Mouse (Mus musculus) R1 (cell line): Measurements from ENCODE around the gene Stat5b.
A peak's percentile ranks its signal among the peaks of the same experiment; 100 is the strongest.

ENCODE experiments used
- DNase-seq: peaks from one replicate; pipeline ENCODE4 v3.0.0-alpha.2; 2018; ENCODE audit warnings: low read depth, low spot score

The Stat5b gene

DNA sequence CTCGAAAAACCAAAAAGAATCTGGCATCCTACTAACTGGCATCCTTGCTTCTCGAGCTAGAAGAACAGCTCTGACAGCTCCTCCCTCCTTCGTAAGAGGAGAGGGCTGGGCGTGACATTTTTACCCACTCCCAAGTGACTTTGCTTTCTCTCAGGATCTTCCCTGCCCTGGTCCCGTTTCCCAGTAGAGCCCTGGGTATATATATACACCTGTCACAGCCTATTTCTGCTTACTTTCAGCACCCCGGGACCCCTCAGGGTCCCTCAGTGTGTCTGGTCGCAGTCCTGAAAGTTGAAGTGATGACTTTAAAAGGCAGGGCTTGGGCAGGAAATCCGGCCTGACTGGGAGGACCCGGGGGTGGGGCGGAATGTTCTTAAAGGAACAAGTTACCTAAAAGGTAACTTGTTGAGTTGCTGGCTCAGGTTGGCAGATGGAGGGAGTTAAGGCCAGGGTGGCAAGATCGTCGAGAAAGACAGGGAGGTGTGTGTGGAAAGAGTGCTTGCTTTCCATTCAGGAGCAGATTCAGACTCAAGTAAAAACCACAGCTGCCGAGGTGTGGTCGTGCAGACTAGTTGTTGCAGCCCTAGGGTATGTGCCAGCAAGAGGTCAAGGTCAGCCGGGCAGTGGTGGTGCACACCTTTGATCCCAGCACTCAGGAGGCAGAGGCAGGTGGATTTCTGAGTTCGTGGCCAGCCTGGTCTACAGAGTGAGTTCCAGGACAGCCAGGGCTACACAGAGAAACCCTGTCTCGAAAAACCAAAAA is 79.7 kb downstream of the Stat5b start, which contains the start of gene Ghdc:
Gene Ghdc (minus strand): TSS at position 312 of the 763 bp plus-strand sequence.
- DNase-seq = peak; percentile 87

DNA sequence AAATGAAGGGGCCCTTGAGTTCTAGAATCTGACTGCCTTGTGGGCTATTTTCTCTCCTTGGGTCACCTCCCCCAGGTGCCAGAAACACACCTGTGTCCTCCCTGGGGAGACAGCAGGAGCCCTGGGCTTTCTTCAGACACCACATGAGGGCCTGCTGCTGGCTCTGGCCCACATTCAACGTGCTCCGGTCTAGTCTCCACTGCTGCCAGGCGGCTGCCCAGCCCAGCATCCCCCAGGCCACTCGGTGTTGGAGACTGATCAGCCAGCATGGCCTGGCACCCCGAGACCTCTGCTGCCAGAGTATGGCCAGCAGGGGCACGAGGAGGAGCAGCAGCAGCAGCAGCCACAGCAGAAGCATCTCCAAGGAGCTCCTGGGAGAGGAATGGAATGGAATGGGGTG is 80.5 kb downstream of the Stat5b start:
- DNase-seq = no peak

DNA sequence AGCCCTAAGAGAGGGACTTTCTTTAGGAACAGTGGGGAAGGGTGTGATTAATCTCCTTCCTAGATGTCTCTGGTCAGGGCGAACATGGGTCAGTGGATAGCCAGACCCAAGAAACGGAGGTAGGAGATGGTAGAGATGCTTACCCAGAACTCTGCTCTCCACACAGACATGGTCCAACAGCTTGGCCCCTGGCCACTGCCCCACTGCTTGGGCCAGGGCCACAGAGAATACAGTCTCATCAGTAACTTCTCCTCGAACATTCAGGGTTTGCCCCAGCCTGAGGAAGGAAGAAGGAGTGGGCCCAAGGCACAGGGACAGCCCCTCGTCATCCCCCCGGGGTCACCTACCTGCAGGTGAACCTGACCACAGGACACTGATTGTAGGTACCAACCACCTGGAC is 82.7 kb downstream of the Stat5b start:
- no peak for DNase-seq

DNA sequence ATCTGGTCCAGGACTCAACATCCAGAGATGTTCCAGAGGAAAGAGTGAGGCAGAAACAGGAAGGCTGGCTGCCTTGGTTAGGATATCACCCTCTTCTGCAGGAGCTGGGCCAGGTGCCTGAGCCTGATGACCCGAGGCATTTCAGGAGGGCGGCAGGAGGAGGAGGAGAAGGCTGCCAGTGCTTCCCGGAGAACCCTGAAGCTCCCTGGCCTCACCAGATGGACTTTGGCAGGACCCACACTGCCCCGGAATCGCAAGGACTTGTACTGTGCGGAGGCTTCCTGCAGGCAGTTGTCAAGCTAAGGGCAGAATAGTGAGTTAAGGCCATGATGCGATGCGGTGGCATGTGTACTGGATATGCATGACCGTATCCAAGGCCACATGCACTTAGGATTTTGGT is 83.8 kb downstream of the Stat5b start:
- DNase-seq = no peak

DNA sequence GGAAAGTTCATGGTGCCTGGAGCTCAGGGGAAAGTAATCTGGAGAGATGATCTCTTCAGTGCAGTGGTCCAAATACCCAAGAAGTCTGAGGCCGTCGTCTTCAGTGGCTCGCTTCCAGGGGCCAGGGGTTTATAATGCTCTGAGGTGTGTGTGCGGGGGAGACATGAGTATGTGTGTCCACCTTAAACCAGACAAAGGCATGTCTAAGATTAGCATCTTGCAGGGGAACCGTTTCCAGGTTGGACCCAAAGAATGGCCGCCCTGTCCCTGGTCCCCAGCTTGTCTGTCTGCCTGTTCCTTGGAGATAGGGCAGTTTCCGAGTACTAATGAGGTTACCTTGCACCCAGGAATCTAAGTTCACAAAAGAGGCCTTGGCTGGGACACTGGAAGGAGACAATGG is 87.7 kb downstream of the Stat5b start, which contains the start of gene Hcrt:
Gene Hcrt (minus strand): TSS at position 101 of the 400 bp plus-strand sequence.
- DNase-seq = no peak

DNA sequence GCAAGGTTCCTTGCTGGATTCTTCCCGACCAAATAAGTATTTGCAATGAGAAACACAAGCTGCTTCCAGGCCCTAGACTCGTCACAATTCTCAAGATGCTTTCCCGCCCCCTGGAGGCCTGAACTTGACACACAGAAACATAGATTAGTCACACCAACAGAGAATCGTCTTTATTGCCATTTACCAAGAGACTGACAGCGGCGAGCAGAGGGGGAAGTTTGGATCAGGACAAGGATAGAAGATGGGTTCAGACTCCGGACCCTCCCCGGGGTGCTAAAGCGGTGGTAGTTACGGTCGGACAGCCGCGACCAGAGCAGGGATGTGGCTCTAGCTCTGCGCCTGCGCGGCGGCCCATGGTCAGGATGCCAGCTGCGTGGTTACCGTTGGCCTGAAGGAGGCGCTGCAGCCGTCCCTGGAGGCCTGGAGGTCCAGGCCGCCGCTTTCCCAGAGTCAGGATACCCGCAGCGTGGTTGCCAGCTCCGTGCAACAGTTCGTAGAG is 88.9 kb downstream of the Stat5b start:
- peak; percentile 91 for DNase-seq

DNA sequence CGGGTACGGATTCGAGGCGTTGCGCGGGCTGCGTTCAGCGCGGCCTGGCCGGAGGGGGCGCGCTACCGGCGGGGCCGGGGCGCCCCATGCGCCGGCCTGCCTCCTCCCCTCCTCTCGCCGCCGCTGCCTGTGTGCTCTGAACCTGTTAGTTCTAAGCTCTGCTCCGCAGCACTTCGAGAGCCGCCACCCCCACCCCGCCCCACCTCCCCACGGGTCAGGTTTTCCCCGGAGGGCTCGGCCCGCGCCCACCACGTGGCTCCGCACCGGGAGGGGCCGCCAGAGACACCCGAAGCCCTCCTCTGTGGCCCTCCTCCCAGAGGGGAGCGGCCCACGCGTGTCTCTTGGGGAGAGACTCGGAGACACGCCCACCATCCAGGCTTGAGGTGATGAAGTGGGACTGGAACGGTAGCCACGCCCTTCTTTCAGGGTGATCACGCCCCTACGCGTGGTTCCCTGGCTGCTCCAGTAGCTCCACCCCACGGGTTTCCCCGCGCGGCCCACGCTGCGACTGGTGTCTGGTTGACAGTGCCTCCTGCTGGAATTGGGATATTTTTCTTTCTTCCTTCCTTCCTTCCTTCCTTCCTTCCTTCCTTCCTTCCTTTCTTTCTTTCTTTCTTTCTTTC is 90.8 kb downstream of the Stat5b start, which contains the start of gene Kcnh4:
Gene Kcnh4 (minus strand): TSS at position 332 of the 623 bp plus-strand sequence.
- peak; percentile 94 for DNase-seq

DNA sequence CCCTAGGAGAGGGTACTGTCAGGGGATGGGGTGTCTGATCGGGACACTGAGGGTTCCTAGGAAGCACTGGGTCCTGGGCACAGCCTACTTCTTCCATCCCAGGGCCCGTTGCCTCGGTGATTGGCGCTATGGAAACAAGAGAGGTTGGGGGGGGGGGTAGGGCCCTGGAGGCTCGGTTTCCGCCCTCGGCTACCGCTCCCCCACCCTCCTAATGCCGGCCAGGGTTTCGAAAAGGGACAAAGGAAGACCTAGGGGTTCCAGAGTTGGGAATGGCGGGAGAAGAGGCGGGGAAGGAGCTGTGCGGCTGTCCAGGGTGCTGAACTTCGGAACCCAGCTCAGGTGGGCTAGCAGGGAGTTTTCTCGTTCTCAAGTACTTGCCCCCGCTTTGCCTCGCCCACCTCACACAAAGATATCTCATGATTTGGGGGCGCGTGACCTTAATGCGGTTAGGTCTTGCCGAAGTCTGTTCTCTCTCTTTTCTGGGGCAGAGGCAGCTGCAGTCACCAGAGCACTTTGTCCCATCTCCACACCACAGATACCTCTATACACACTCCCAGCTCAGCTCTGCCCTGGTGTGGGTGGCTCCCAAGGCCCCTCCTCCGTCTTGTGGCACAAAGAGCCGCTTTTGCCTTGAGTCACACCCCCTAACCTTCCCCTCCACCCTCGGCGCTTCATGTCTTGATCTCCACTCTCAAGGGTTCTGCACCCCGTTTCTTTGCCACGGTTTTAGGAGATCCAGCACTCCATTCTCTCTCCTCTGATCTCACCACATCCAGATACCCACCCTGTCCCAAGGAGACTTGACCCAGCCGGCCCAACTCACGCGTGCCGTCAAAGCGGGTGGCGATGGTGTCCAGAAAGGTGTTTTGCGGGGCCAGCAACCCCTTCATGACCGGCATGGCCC is 91.6 kb downstream of the Stat5b start:
- DNase-seq = peak; percentile 92

DNA sequence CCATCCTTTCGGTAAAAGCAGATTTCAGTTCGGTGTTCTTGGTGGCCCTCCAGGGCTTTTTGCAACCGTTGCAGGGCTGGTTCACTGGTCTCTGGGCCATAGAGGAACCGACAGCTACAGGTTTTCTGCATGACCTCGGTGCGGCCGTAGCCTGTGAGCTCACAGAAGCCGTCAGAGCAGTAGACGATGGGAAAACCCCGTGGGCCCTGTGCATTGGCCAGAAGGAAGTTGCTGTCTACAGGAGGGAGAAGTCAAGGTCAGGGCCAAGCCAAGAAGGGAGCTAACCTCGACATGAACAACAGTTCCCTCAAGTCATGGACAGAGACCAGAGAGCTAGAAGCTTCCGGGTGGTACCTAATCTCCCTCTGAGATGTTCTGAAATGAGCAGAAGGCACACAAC is 93.0 kb downstream of the Stat5b start:
- DNase-seq = no peak

DNA sequence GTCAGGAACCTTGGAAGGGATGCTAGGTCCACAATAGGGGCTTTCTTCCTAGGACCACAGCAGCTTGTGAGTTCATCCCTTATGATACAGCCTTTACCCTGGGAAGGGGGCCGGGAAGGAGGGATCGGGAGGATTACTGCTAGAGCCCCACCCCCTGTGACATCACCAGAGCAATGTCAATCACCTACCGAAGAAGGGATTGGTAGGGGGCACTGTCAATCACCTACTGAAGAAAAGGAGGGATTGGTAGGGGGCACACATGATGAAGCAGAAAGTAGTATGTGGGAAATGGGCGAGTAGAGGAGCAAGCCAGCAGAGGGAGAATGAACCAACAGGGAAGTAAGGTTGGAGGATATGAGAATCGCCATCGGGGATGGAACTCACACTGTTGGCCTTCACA is 94.0 kb downstream of the Stat5b start:
- peak; percentile 76 for DNase-seq

DNA sequence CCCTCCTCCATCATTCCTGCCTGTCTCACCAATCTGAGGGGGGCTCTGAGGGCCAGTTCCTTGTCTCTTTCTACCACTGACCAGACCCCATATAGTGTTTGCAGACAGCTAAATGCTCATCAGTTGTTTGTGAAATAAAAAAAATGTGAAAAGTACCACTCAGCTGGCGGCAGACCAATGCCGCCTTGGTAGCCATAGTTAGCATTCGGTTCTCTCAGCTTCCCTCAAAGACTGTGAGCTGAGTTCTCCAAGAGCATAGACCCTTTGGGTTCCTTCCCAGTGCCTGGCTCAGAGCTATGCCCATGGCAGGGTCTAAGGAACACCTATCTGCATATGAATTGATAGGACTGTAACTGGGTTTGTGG is 95.8 kb downstream of the Stat5b start:
- no peak for DNase-seq

DNA sequence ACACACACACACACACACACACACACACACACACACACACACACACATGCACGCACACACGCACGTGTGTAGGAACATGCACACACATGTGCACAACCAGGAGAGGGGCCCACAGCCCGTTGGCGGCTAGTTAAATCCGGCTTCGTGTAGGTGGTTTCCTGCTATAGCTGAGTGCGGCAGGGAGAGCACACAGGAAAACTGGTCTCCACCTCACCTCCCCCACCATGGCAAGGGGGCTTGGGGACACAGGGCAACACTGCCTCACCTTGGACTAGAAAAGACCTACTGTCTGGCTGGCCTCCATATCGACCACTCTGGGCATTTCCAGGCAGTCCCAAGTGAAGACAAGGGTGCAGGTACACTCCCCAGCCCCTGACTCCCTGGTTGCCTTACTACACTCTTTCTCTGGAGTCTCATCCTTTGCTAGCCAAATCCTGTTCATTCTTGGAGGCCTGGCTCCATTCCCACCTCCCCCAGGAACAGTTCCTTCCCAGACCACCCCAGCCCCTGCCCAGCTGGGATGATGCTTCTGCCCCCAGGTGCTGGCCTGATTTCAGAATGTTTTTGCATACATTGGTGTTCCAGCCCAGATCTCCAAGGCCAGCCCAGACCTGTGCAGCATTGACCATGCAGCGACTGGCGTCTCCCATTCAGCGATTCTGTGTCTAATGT is 96.4 kb downstream of the Stat5b start:
- DNase-seq = no peak

DNA sequence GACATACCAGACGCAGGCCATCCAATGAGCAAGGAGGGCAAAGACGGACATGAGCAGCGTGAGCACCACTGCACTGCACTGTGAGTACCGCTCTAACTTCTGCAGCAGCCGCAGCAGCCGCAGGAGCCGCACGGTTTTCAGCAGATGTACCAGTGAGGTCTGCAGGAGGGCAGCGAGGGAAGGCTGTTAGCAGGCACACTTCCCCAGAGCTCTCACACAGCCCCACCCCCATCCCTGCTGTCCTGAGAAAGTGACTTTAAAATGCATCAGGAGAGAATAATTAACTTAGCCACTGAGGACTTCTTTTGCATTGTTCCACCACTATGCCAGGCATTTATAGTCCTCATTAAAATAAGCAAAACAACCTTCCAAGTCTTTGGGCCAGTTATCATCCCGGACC is 98.2 kb downstream of the Stat5b start:
- DNase-seq = no peak

DNA sequence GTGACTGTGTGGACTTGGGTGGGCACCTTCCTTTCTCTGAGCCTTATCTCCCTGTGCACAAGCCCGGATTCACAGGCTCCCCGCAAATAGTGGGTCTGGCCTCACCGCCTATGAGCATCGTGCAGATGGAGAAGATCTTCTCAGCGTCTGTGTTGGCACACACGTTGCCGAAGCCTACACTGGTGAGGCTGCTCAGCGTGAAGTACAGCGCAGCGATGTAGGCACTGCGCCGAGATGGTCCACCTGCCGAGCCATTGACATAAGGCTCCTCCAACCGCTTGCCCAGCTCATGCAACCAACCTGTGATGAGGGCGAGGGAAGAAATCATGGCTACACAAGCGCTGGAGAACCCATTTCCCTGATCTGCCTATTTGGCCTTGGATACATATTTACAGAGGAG is 100.4 kb downstream of the Stat5b start:
- DNase-seq = no peak

DNA sequence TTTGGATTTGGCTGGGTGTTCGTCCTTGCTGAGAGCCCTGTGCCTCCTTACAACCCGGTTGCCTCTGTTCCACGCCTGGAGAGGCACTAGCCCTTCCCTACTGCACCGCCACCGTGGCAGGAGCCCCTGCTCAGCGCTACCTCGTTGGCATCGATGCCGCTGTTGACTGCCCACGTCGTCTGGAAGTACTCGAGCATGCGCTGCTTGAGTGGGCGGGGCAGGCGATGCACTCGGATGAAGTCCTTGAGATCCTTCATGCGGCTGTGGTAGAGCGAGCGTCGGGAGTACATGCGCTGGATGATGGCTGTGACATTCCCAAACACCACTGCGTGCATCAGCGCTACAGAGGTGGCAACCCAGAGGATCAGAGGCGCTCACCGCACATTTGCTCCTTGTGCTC is 101.1 kb downstream of the Stat5b start:
- peak; percentile 66 for DNase-seq

DNA sequence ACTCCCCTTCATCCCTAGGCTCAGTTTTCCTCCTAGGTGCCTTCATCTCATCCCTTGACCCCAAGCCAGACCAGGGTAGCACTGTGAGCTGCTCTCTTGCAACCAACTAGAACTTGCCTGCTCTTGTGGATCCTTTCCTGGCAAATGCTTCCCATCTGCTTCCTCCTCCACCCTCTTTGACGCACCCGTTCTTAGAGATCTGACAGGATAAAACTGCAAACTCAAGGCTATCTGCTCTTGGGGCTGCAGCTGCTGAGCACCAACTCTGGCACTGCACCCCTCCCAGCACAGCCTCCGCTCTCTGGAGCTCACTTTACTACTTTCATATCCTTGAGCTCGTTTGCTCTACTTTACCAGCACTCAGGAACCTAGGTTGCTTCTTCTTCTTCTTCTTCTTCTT is 101.9 kb downstream of the Stat5b start:
- no peak for DNase-seq

DNA sequence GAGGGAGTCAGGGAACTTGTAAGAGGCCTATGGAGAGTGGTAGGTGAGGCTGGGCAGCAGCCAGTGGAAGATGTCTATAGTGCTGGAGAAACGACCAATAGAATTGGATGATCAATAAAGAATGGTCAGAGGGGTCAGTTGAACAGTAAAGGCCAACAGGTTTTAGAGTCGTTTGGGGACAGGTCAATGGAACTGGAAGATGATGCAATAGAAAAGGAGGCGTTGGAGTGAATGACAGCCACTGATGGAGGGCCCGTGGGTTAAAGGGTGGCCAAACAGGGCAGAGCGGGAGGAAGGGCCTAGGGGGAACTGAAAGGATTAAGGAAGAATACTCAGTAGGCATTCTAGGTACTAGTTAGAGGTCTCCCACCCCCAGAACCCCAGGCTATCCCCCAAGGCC is 103.4 kb downstream of the Stat5b start:
- no peak for DNase-seq

DNA sequence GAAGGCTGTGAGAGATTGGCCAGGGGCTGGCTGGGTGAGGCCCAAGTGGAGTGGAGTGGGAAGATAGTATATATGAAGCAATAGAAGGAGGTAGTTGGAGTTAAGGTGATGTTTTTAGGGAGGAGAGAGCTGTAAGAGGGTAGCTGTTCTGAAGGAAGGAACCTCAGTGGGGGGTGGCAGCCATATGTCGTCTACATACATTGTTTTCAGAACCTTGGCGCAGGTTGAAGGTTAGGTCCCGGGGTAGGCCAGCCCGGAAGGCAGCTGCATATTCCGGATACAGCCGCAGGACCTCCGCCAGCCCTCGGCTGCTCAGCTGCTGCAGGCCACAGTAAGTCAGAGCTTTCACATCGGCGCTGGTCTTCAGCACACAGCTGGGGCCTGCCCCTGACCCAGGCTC is 104.0 kb downstream of the Stat5b start:
- peak; percentile 84 for DNase-seq

DNA sequence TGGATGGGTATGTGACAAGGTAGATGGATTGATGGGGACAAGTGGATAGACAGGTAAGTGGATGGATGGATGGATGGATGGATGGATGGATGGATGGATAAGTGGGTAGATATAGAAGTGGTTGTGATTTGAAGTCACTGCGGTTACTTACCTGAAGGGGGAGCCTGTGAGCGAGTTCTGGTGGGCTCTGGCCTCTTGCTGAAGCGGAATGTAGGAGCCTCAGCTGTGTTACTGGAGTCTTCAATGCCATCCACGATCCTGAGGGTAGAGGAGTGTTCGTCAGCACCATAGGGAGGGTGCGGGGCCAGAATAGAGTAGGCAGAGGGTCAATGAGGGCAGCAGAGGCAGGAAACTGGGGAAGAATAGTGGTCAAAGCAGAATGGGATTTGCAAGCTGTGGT is 105.4 kb downstream of the Stat5b start:
- DNase-seq = peak; percentile 87

DNA sequence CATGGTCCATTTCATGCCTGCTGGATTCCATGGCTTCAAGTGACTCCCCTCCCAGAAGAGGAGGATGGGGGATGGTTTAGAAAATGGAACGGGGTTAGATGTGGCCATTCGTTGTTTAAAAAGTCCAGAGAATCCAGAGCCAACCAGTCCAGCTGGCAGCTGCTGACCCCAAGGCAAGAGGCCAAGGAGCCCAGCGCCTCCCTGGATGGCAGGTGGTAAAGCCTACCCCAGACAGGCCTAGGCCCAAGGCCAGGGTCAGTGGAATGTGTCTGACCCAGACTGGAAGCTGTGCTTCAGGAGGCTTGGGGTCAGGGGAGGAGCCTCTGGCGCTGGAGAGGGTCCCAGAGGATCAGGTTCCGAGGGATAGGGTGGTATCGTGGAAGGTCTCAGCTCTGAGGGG is 109.2 kb downstream of the Stat5b start:
- DNase-seq = no peak

DNA sequence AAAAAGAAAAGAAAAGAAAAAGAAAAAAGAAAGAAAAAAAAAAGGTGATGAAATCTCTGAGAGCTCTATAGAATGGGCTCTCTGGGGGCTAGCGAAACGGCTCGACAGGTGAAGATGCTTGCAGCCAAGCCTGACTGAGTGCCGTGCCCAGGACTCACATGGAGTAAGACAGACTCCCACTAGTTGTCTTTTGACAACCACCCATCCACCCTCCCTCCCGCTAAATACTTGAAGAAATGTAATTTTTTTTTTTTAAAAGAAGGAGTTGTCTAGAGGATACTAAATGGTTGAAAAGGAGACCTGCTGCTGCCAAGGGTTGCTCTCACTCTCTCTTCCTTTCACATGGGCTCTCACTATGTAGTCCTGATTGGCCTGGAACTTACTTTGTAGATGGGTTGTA is 111.8 kb downstream of the Stat5b start:
- DNase-seq = no peak
